Mouse (Mus musculus) forebrain, embryonic 10.5 days (tissue): ENCODE data around the gene Calm1. TPM values are rescaled to one million over a fixed set of nuclear protein-coding genes. Genes with fewer than 3 reads are reported as not detected.
A peak's percentile ranks its signal among the peaks of the same experiment; 100 is the strongest.

Experiments
- DNase-seq: peaks from one replicate; pipeline ENCODE4 v3.0.0-alpha.2; 2017; ENCODE audit warnings: low spot score; ENCODE audit errors: extremely low spot score
- H3K27ac ChIP-seq: fragments of 300-500 bp; sonication (generic); 2 replicates; pipeline ENCODE4 v1.5.1; 2016; ENCODE audit warnings: mild to moderate bottlenecking
- H3K27me3 ChIP-seq: fragments of 300-500 bp; sonication (generic); 2 replicates; pipeline ENCODE4 v1.6.1; 2016; ENCODE audit warnings: mild to moderate bottlenecking; ENCODE audit not compliant: poor library complexity, severe bottlenecking
- H3K36me3 ChIP-seq: fragments of 300-500 bp; sonication (generic); replicated peaks from 2 replicates; pipeline ENCODE4 v1.6.1; 2016; ENCODE audit warnings: mild to moderate bottlenecking, moderate library complexity
- H3K4me1 ChIP-seq: fragments of 300-500 bp; sonication (generic); 2 replicates; pipeline ENCODE4 v1.6.1; 2016
- H3K4me3 ChIP-seq: fragments of 300-500 bp; sonication (generic); 2 replicates; pipeline ENCODE4 v1.5.1; 2016; ENCODE audit warnings: mild to moderate bottlenecking, moderate library complexity
- H3K9me3 ChIP-seq: fragments of 300-500 bp; sonication (generic); 2 replicates; pipeline ENCODE4 v1.6.1; 2016; ENCODE audit warnings: mild to moderate bottlenecking, moderate library complexity
- WGBS: fragments of 180-500 bp; shearing (Covaris S2); methylation state at CpG from one replicate; pipeline ENCODE4 v1.1.7; 2016; 5-methylcytosine and 5-hydroxymethylcytosine counted together
- polyA plus RNA-seq: library from polyadenylated mRNA; unstranded; fragments of >200 nt; fragmentation: Nextera tagmentation; extraction: Ambion mirVana; gene quantifications from 2 replicates; pipeline ENCODE4 v1.2.1, GENCODE M21; 2016

Calm1 gene
- polyA plus RNA-seq, 1 experiment from 2014 or later = 1,251 TPM

GRCm38 (mm10) chr12:100239807-100240206, 40.6 kb downstream of the Calm1 start:
- Histone ChIP-seq H3K4me1 (peaks cover 49% of the 10 kb centered on the region), H3K9me3 (no peaks in the 10 kb centered on the region), H3K27ac (peak overlapping the region; percentile 31; the same call in 1 of the 2 replicates), H3K36me3 (no peaks in the 10 kb centered on the region), H3K27me3 (no peaks in the 10 kb centered on the region), H3K4me3 (no peak overlapping the region)
- DNase-seq = no peak
- WGBS = 90% methylated on average over 6 of the region's 6 CpGs

DNA sequence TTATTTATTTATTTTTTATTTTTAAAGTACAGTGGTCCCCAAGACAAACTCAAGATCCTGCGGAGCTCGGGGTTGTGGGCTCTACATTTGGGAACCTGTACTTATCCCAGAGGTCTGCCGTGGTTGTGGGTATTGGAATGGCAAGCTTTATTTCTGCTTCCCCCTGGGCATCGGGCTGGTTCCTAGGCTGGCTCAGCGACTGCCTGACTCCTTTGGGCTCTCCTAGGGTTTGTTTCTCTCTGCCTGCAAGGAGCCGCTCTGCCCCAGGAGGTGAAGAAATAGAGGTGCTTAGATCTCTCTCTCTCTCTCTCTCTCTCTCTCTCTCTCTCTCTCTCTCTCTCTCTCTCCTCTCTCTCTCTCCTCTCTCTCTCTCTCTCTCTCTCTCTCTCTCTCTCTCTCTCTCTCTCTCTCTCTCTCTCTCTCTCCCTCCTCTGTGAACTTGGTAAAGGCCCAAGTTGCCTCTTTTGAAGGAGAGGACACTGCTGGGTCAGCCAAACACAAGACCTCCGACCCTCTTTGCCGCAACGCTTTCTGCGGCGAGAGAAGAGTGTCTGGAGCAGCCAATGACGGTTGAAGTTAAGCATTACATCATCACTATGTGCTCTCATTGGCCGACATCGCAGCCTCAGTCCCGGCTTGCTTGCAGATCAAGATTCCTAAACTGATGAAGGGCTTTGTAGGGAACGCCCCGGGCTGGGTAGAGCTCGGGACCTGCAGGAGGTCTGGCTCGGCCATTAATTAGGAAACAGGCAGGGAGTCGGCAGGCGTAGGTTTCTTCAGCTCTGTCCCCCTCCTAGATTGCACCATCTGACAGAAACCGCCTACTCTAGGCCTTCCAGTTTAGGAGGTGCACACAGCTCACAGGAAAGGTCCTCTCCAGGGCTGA, 42.9 kb downstream of the Calm1 start:
- Histone ChIP-seq H3K4me1 (peaks cover 49% of the 10 kb centered on the region), H3K9me3 (no peaks in the 10 kb centered on the region), H3K36me3 (no peaks in the 10 kb centered on the region), H3K27ac (peak overlapping the region; percentile 87), H3K4me3 (peak overlapping the region; percentile 40), H3K27me3 (no peaks in the 10 kb centered on the region)
- 9% methylated on average over 22 of the region's 22 CpGs for WGBS
- peak; percentile 86 for DNase-seq

DNA sequence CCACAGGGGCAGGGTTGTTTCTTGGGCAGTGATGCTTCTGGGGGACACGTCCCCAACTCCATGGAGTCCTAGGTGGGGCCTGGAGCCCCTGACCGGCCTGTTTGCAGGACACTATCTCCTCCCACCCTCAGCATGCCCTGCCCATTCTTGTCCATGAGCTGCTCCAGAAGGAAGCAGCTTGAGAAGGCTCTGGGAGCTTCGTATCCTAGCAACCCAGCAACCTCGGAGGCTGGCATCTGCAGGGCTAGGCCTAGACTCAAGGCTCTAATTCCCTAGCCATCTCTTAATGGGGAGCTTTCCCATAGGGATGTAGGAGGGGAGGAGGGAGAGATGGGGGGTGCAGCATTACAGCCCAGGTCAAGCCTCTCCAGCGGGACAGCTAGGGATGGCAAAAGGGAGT, 45.3 kb downstream of the Calm1 start:
- no peaks in the 10 kb centered on the region for H3K27me3 ChIP-seq
- peak overlapping the region; percentile 87 for H3K27ac ChIP-seq
- peak; percentile 41 for DNase-seq
- H3K4me1 ChIP-seq = peaks cover 44% of the 10 kb centered on the region
- WGBS = 23% methylated on average over 5 of the region's 5 CpGs
- no peaks in the 10 kb centered on the region for H3K9me3 ChIP-seq
- H3K36me3 ChIP-seq = no peaks in the 10 kb centered on the region
- H3K4me3 ChIP-seq = no peak overlapping the region

DNA sequence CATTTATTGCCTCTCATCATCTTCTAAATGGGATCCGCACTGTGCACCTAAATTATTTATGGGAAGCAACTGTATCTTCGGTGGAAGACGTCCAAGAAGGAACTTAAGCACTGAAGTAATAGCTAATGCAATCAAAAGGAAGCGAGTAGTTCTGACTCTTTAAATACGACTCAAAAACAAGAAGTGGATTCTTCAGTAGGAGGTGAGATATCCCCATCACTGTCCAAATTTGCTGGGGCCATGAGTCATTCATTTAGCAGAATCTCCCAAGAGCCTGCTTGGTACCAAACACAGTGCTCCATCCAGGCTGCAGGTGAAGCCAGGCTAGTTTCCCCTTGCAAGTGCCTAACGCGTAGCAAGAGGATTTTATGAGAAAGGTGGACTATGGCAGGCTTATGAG, 49.9 kb downstream of the Calm1 start:
- no peaks in the 10 kb centered on the region for H3K36me3 ChIP-seq
- H3K4me3 ChIP-seq = no peak overlapping the region
- no peaks in the 10 kb centered on the region for H3K27me3 ChIP-seq
- peaks cover 10% of the 10 kb centered on the region for H3K4me1 ChIP-seq
- H3K9me3 ChIP-seq = no peaks in the 10 kb centered on the region
- no peak overlapping the region for H3K27ac ChIP-seq
- 94% methylated on average over 7 of the region's 7 CpGs for WGBS
- DNase-seq = no peak

DNA sequence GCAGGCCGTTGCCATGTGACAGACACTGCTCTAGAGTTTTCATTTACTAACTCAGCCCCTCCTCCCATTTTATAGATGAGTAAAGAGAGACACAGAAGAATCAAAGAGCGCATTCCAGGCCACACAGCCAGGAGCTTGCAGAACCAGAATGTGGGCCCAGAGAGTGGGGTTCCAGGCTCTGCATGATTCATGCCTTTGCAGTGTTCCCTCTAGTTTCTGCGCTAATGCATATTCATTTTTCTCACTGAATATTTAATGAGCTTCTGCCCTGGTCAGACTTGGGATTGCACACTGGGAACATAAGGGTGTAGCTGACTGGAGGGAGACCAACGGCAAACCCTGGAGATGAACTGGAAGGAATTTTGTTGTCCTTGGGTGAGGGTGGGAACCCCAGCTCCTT, 55.2 kb downstream of the Calm1 start:
- Histone ChIP-seq H3K27me3 (no peaks in the 10 kb centered on the region), H3K4me3 (no peak overlapping the region), H3K27ac (no peak overlapping the region), H3K4me1 (0 out of 2 replicates have a peak, but pooled peaks cover 3% of the 10 kb centered on the region), H3K36me3 (no peaks in the 10 kb centered on the region), H3K9me3 (no peaks in the 10 kb centered on the region)
- 90% methylated on average over 4 of the region's 4 CpGs for WGBS
- DNase-seq = no peak

DNA sequence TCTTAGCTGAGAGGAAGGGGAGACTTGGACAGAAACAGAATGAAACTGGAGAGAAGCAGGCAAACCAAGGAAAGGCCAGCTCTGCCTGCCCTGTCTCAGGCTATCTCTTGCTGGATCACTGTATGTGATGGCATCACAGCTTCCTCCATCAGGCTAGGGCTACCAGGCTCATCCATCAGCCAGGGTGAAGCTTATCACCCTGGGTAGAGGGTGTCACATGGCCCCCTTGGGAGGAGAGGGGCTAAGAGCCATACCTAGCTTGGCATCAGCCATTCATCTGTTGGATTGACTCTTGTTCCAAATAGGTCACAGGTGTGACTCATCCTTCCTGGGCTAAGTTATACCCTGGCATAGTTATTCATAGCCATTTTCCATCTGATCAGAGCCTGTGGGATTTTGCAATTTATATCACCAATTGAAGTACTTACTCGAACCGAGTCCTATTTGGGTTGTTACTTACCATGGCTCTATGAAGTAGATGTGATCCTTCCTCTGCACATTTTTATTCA, 56.3 kb downstream of the Calm1 start:
- no peak overlapping the region for H3K27ac ChIP-seq
- no peaks in the 10 kb centered on the region for H3K9me3 ChIP-seq
- 0 out of 2 replicates have a peak, but pooled peaks cover 3% of the 10 kb centered on the region for H3K4me1 ChIP-seq
- no peak for DNase-seq
- H3K36me3 ChIP-seq = no peaks in the 10 kb centered on the region
- no peak overlapping the region for H3K4me3 ChIP-seq
- WGBS = 94% methylated on average over 2 of the region's 2 CpGs
- no peaks in the 10 kb centered on the region for H3K27me3 ChIP-seq

GRCm38 (mm10) chr12:100257779-100258178, 58.5 kb downstream of the Calm1 start:
- 73% methylated on average over 3 of the region's 3 CpGs for WGBS
- DNase-seq = no peak
- H3K9me3 ChIP-seq = no peaks in the 10 kb centered on the region
- H3K27ac ChIP-seq = no peak overlapping the region
- no peak overlapping the region for H3K4me3 ChIP-seq
- no peaks in the 10 kb centered on the region for H3K36me3 ChIP-seq
- 0 out of 2 replicates have a peak, but pooled peaks cover 3% of the 10 kb centered on the region for H3K4me1 ChIP-seq
- H3K27me3 ChIP-seq = no peaks in the 10 kb centered on the region

Other genes with a start within 250 kb of the Calm1 start
- 0.16 and 0.38 TPM in 2 replicates for gene Kcnk13, start 234.9 kb upstream of the Calm1 start, polyA plus RNA-seq
- 414 and 431 TPM in 2 replicates for gene Psmc1, start 89.3 kb upstream of the Calm1 start, polyA plus RNA-seq
- 12.9 and 15.5 TPM in 2 replicates for gene Nrde2, start 39.8 kb upstream of the Calm1 start, polyA plus RNA-seq